ENCODE assay signal across 8 mouse cellular contexts in the genomic region with DNA sequence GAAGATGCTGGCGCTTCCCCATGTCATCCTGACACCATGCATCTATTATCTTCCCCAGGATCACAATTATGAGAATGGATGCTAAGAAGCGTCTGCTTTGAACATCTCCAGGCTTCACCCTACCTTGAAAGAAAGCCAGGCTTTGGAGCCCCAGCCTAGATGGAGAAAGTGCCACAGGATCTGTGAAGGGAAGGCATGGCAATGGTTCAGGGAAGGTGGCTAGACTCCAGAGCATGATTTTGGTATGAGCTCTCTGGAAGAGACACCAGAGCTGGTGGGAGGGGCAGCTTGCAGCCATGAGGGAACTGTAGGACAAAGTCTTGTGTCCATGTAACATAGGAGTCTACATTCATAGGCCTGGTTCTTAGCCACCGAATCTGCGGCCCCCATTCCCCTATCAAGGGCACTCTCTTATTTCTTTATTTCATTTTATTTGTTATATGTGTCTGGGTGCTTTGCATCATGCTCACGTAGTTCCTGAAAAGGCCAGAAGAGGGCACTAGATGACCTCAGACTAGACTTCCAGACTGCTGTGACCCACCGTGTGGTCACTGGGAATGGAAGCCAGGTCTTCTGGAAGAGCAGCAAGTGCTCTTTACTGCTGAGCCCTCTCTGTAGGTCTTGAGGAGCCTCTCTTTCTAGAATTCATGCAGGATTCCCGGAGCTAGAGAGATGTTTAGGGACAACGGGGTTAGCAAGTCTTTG. TPM values are rescaled to one million over a fixed set of nuclear protein-coding genes. Genes with fewer than 3 reads are reported as not detected.
DNase-seq lines count a peak whose midpoint lies in the region; ATAC-seq and TF ChIP-seq lines count a peak whose summit lies in the region.

No protein-coding gene starts in this region.

- H3K4me3 ChIP-seq in forebrain, embryonic 10.5 days = no peak overlapping the region
- no peak overlapping the region for H3K4me3 ChIP-seq in forebrain, embryonic 15.5 days
- no peak overlapping the region for H3K4me3 ChIP-seq in neural tube, embryonic 15.5 days (replicated peaks)
- no peak overlapping the region for H3K4me3 ChIP-seq in bone marrow, adult 2 months (replicated peaks; ENCODE audit: control insufficient read depth, low read depth, low read length)
- no peak overlapping the region for H3K4me3 ChIP-seq in limb, embryonic 10.5 days
- H3K4me3 ChIP-seq in spleen, adult 2 months (ENCODE audit: extremely low read depth, insufficient read depth, insufficient read length) = no peak overlapping the region

- H3K27me3 ChIP-seq in forebrain, embryonic 10.5 days (ENCODE audit: poor library complexity, severe bottlenecking) = no peaks in the 10 kb centered on the region; the same call in 1 of the 2 replicates
- H3K27me3 ChIP-seq in forebrain, embryonic 15.5 days = no peaks in the 10 kb centered on the region
- H3K27me3 ChIP-seq in neural tube, embryonic 15.5 days (replicated peaks) = no peaks in the 10 kb centered on the region
- H3K27me3 ChIP-seq in limb, embryonic 10.5 days (ENCODE audit: low read depth, poor library complexity, severe bottlenecking) = no peaks in the 10 kb centered on the region
- 0 out of 2 replicates have a peak, but pooled peaks cover 1% of the 10 kb centered on the region for H3K27me3 ChIP-seq in spleen, adult 2 months (ENCODE audit: control insufficient read depth, insufficient read depth, low read length)

- no peak overlapping the region for H3K9ac ChIP-seq in forebrain, embryonic 15.5 days (replicated peaks)
- H3K9ac ChIP-seq in neural tube, embryonic 15.5 days (replicated peaks) = no peak overlapping the region

- peak; percentile 65 for TF ChIP-seq CTCF in bone marrow, adult 2 months (IDR thresholded peaks at IDR 0.05; ENCODE audit: control insufficient read depth, insufficient read depth, low read length)
- peak; percentile 65; the same call in 1 of the 2 replicates for TF ChIP-seq CTCF in spleen, adult 2 months (IDR thresholded peaks at IDR 0.05; ENCODE audit: extremely low read depth, insufficient read depth, insufficient read length, insufficient replicate concordance)

- H3K4me1 ChIP-seq in forebrain, embryonic 10.5 days = peaks cover 50% of the 10 kb centered on the region
- H3K4me1 ChIP-seq in forebrain, embryonic 15.5 days = peaks cover 41% of the 10 kb centered on the region
- H3K4me1 ChIP-seq in neural tube, embryonic 15.5 days = peaks cover 37% of the 10 kb centered on the region
- H3K4me1 ChIP-seq in bone marrow, adult 2 months (ENCODE audit: control insufficient read depth, insufficient read depth, low read length) = no peaks in the 10 kb centered on the region
- peaks cover 24% of the 10 kb centered on the region for H3K4me1 ChIP-seq in limb, embryonic 10.5 days
- H3K4me1 ChIP-seq in spleen, adult 2 months (ENCODE audit: control insufficient read depth, insufficient read depth, insufficient read length) = no peaks in the 10 kb centered on the region

- no peaks in the 10 kb centered on the region for H3K9me3 ChIP-seq in forebrain, embryonic 10.5 days
- H3K9me3 ChIP-seq in forebrain, embryonic 15.5 days = no peaks in the 10 kb centered on the region
- H3K9me3 ChIP-seq in neural tube, embryonic 15.5 days (replicated peaks) = no peaks in the 10 kb centered on the region
- H3K9me3 ChIP-seq in limb, embryonic 10.5 days (replicated peaks) = no peaks in the 10 kb centered on the region

- H3K4me2 ChIP-seq in forebrain, embryonic 15.5 days (replicated peaks) = no peak overlapping the region
- no peak overlapping the region for H3K4me2 ChIP-seq in neural tube, embryonic 15.5 days

- no peak for ATAC-seq in forebrain, embryonic 15.5 days (replicated peaks)
- ATAC-seq in neural tube, embryonic 15.5 days (ENCODE audit: low FRiP score) = no peak
- ATAC-seq in erythroid progenitor cell, adult 5-6 weeks (replicated peaks; ENCODE audit: low FRiP score, poor library complexity, severe bottlenecking) = 0 out of 2 replicates have a peak, but pooled peaks have one; percentile 34

- peak; percentile 41 for DNase-seq in forebrain, embryonic 10.5 days (ENCODE audit: extremely low spot score, low spot score)
- DNase-seq in neural tube, embryonic 10.5 days (ENCODE audit: extremely low spot score, low spot score) = peak; percentile 62
- peak; percentile 51 for DNase-seq in limb, embryonic 10.5 days (ENCODE audit: low spot score)
- DNase-seq in spleen, adult 2 months (ENCODE audit: low read depth in 1 of 2, low spot score in 2 of 2) = peak; percentile 34 to 54

- 44% methylated on average over 8 of the region's 8 CpGs for WGBS in forebrain, embryonic 10.5 days
- WGBS in forebrain, embryonic 15.5 days = 52% methylated on average over 8 of the region's 8 CpGs
- WGBS in neural tube, embryonic 15.5 days = 62% methylated on average over 8 of the region's 8 CpGs
- 38% methylated on average over 8 of the region's 8 CpGs for WGBS in bone marrow, adult 2 months
- WGBS in limb, embryonic 10.5 days = 46% methylated on average over 8 of the region's 8 CpGs
- 48% methylated on average over 8 of the region's 8 CpGs for WGBS in spleen, adult 2 months

- H3K27ac ChIP-seq in forebrain, embryonic 10.5 days = no peak overlapping the region
- H3K27ac ChIP-seq in forebrain, embryonic 15.5 days (replicated peaks) = no peak overlapping the region
- no peak overlapping the region for H3K27ac ChIP-seq in neural tube, embryonic 15.5 days (replicated peaks)
- no peak overlapping the region for H3K27ac ChIP-seq in bone marrow, adult 2 months (ENCODE audit: control insufficient read depth, insufficient read depth, low read depth, low read length, poor library complexity)
- H3K27ac ChIP-seq in limb, embryonic 10.5 days = no peak overlapping the region
- H3K27ac ChIP-seq in spleen, adult 2 months (ENCODE audit: insufficient read depth, low read length) = no peak overlapping the region

- no peaks in the 10 kb centered on the region for H3K36me3 ChIP-seq in forebrain, embryonic 10.5 days (replicated peaks)
- no peaks in the 10 kb centered on the region for H3K36me3 ChIP-seq in forebrain, embryonic 15.5 days
- H3K36me3 ChIP-seq in neural tube, embryonic 15.5 days = no peaks in the 10 kb centered on the region
- no peaks in the 10 kb centered on the region for H3K36me3 ChIP-seq in limb, embryonic 10.5 days
- H3K36me3 ChIP-seq in spleen, adult 2 months (ENCODE audit: control insufficient read depth, insufficient read depth, low read length) = no peaks in the 10 kb centered on the region

- no peak for TF ChIP-seq POLR2A in bone marrow, adult 2 months (IDR thresholded peaks at IDR 0.05; ENCODE audit: borderline replicate concordance, control insufficient read depth, low read depth, low read length)
- TF ChIP-seq POLR2A in spleen, adult 2 months (IDR thresholded peaks at IDR 0.05; ENCODE audit: low read depth, low read length) = no peak

RNA-seq across cellular contexts. Expression of a gene that starts 7.0 kb away (rescaled TPM):
- 0.30 and 0.87 TPM in 2 replicates for polyA plus RNA-seq in forebrain, embryonic 10.5 days (2016; fragmentation: Nextera tagmentation; extraction: Ambion mirVana)
- 4.4 and 4.6 TPM in 2 replicates for polyA plus RNA-seq in forebrain, embryonic 15.5 days (2015; fragmentation: Nextera tagmentation; extraction: Ambion mirVana)
- 6.7 and 6.8 TPM in 2 replicates for polyA plus RNA-seq in neural tube, embryonic 15.5 days (2015; fragmentation: Nextera tagmentation; extraction: Ambion mirVana)
- polyA plus RNA-seq in bone marrow, adult 2 months (2011; ENCODE audit: insufficient read depth, insufficient read length, low replicate concordance, missing spikeins) = not detected in 2 replicates
- total RNA-seq in erythroid progenitor cell, adult 5-6 weeks (2015; ENCODE audit: low replicate concordance) = not detected in 2 replicates
- total RNA-seq in erythroid progenitor cell, adult 5-6 weeks (2017; ENCODE audit: low replicate concordance) = not detected in 2 replicates
- polyA plus RNA-seq in limb, embryonic 10.5 days (2016; fragmentation: Nextera tagmentation; extraction: Ambion mirVana) = 0.13 TPM in 1 of 2 replicates, not detected in the other
- 0.13 and 0.16 TPM in 2 replicates for polyA plus RNA-seq in spleen, adult 2 months (2012; rRNA removed)

RNA-seq across cellular contexts. Expression of a gene that starts 25.5 kb away (rescaled TPM):
- not detected in 2 replicates for polyA plus RNA-seq in forebrain, embryonic 10.5 days (2016; fragmentation: Nextera tagmentation; extraction: Ambion mirVana)
- polyA plus RNA-seq in forebrain, embryonic 15.5 days (2015; fragmentation: Nextera tagmentation; extraction: Ambion mirVana) = 0.15 and 0.17 TPM in 2 replicates
- 0.10 and 0.19 TPM in 2 replicates for polyA plus RNA-seq in neural tube, embryonic 15.5 days (2015; fragmentation: Nextera tagmentation; extraction: Ambion mirVana)
- polyA plus RNA-seq in bone marrow, adult 2 months (2011; ENCODE audit: insufficient read depth, insufficient read length, low replicate concordance, missing spikeins) = 0.25 TPM in 1 of 2 replicates, not detected in the other
- not detected in 2 replicates for total RNA-seq in erythroid progenitor cell, adult 5-6 weeks (2015; ENCODE audit: low replicate concordance)
- 0.39 TPM in 1 of 2 replicates, not detected in the other for total RNA-seq in erythroid progenitor cell, adult 5-6 weeks (2017; ENCODE audit: low replicate concordance)
- polyA plus RNA-seq in limb, embryonic 10.5 days (2016; fragmentation: Nextera tagmentation; extraction: Ambion mirVana) = not detected in 2 replicates
- 1.2 and 2.1 TPM in 2 replicates for polyA plus RNA-seq in spleen, adult 2 months (2012; rRNA removed)

RNA-seq across cellular contexts. Expression of a gene that starts 41.2 kb away (rescaled TPM):
- polyA plus RNA-seq in forebrain, embryonic 10.5 days (2016; fragmentation: Nextera tagmentation; extraction: Ambion mirVana) = 126 and 132 TPM in 2 replicates
- polyA plus RNA-seq in forebrain, embryonic 15.5 days (2015; fragmentation: Nextera tagmentation; extraction: Ambion mirVana) = 148 and 160 TPM in 2 replicates
- polyA plus RNA-seq in neural tube, embryonic 15.5 days (2015; fragmentation: Nextera tagmentation; extraction: Ambion mirVana) = 185 and 211 TPM in 2 replicates
- 10.8 and 17.6 TPM in 2 replicates for polyA plus RNA-seq in bone marrow, adult 2 months (2011; ENCODE audit: insufficient read depth, insufficient read length, low replicate concordance, missing spikeins)
- 3.4 and 9.4 TPM in 2 replicates for total RNA-seq in erythroid progenitor cell, adult 5-6 weeks (2015; ENCODE audit: low replicate concordance)
- 6.3 and 12.1 TPM in 2 replicates for total RNA-seq in erythroid progenitor cell, adult 5-6 weeks (2017; ENCODE audit: low replicate concordance)
- polyA plus RNA-seq in limb, embryonic 10.5 days (2016; fragmentation: Nextera tagmentation; extraction: Ambion mirVana) = 170 and 188 TPM in 2 replicates
- polyA plus RNA-seq in spleen, adult 2 months (2012; rRNA removed) = 136 and 141 TPM in 2 replicates
